Mouse (Mus musculus): Measurements from ENCODE around the gene BC117090. TPM values are rescaled to one million over a fixed set of nuclear protein-coding genes. Genes with fewer than 3 reads are reported as not detected.

BC117090 gene
- polyA plus RNA-seq, 1 experiment = not detected

Other genes with a start within 250 kb of the BC117090 start
- not detected in 2 replicates for gene Csta1, start 203.1 kb downstream of the BC117090 start, polyA plus RNA-seq (2012; rRNA removed)
- not detected in 2 replicates for gene Stfa2l1, start 177.5 kb downstream of the BC117090 start, polyA plus RNA-seq (2012; rRNA removed)
- gene Gm5483, start 150.1 kb downstream of the BC117090 start, polyA plus RNA-seq (2012; rRNA removed) = not detected in 2 replicates
- not detected in 2 replicates for gene Gm5416, start 123.9 kb downstream of the BC117090 start, polyA plus RNA-seq (2012; rRNA removed)
- 0.31 TPM in 1 of 2 replicates, not detected in the other for gene 2010005H15Rik, start 112.9 kb downstream of the BC117090 start, polyA plus RNA-seq (2012; rRNA removed)
- not detected in 2 replicates for gene Stfa1, start 57.4 kb downstream of the BC117090 start, polyA plus RNA-seq (2012; rRNA removed)
- gene BC100530, start 33.4 kb upstream of the BC117090 start, polyA plus RNA-seq (2012; rRNA removed) = not detected in 2 replicates
- not detected in 2 replicates for gene Stfa2, start 74.1 kb upstream of the BC117090 start, polyA plus RNA-seq (2012; rRNA removed)
- not detected in 2 replicates for gene Stfa3, start 121.1 kb upstream of the BC117090 start, polyA plus RNA-seq (2012; rRNA removed)
- 0.92 and 1.00 TPM in 2 replicates for gene Casr, start 227.8 kb upstream of the BC117090 start, polyA plus RNA-seq (2012; rRNA removed)